Mouse (Mus musculus) spleen, adult 18-20 months (tissue): ENCODE data around the gene Ift122.

Experiments used
- DNase-seq, 2 experiments: peaks; one replicate each; pipeline ENCODE4 v3.0.0; 2022; ENCODE audit warnings: mixed read lengths in 2 of 2

The Ift122 gene

DNA sequence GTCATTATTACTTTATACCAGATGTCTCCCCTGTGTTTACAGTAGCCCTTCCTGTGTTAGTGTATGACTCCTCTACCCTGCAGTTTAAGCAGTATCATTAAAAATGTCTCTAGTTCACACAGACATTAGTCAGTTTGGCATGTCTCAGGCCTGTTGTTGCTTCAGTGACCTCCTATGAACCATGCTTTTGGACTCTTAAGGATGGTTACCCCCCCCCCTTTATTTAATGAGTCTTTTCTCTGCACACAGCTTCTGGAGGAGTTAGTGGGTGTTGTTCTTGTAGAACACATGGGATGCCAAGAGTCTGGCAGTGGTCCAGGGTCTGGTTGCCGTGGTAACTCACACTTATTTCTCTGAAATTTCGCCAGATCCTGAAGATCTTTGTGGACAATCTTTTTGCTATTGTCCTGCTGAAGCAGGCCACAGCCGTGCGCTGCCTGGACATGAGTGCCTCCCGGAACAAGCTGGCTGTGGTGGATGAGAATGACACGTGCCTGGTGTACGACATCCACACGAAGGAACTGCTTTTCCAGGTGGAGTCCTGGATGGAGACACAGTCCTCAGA is 38.3 kb downstream of the Ift122 start:
- DNase-seq = no peak

DNA sequence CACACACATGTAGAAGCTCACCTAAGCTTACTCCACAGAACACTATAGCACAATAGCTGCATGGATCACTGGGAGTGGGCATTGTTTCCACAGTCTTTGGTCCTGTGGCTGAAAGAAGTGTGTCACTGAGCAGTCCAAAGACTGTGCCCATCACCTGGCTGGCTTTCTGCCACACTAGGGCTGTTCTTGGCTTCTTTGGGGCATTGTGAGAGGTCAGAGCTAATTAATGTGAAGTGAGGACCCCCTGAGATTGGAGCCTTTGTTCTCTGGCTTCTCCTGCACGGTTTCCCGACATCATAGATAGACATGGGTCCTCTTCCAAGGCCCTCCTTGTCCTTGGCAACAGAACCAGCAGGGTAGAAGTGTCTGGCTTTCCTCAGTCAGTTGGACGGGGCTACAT is 39.1 kb downstream of the Ift122 start:
- DNase-seq = no peak

DNA sequence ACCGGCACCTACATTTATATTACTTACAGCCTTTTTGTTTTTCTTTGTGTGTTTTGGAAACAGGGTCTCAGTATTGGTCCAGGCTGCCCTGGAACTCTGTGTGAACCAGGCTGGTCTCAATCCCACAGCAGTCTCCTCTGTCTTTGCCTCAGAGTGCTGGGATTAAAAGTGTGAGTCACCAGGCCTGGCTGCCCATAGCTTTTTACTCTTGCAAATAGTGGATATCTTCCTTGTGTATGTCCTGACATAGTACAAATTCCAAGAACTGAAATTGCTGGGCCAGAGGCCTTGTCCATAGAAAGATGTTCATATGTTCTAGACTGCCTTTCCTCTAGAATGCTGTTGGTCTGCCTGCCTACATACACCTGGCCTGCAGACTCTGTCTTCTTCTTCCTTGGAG is 43.1 kb downstream of the Ift122 start:
- DNase-seq = no peak

DNA sequence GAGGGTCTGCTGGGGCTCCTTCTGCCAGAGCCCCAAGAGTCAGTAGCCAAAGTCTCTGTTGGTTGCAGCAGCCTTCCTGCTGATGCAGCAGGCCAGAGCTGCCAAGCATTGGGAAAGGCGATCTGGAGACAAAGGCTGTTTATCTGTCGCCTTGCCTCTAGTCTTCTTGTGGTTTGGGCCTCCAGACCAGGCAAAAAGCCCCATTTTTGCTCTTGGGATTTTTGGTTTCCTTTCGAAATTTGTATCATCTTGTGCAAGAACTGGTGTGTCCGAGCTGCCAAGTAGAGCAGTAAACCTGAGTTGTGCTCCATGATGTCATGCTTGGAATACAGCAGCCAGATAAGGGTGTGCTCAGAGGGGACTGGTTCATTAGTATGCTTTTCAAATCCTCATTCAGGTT is 43.8 kb downstream of the Ift122 start:
- no peak for DNase-seq

DNA sequence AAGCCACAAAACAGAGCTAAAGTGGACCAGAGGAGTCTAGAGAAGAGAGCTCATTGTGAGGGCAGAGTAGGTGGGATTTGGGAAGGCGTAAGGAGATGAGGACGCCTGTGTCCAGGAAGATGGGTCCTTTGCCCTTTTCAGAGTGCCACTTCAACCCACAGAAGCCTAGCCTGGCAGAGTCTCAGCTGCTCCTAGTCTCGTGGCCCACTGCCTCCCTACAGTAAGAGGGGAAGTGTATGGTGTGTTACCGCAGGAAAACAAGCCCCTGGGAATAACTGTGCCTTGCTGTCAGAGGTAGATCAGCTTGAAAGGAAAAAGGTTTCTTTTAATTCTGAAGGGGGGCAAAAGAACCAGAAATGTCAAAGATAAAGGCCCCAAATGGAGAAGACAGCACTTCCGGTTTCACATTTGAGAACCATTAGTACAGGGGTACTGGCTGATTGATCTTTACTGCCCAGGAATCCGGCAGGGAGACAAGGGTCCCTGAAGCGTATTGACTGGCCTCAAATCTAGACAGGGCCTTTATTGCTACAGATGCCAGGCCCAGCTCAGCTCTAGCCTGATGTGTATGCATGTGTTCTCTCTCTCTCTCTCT is 44.8 kb downstream of the Ift122 start:
- DNase-seq = no peak

DNA sequence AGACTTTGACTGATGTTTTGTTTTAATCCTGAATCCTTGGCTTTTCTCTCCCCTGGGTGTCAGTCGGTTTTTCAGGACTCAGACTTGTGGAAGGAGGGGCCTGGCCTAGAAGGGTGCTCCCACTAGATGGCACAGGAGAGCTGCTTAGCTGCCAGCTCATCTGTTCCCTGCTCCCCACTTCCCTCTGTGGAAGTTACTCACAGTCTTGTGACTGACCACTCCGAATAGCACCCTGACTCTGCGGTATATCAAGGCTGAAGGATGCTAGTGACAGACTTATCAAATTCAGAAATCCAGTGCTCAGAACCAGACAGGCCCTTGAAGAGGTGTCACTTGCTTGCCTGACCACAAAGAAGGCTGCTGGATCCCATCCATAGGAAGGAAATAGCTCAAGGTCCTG is 47.8 kb downstream of the Ift122 start:
- peak; percentile 33 to 63 for DNase-seq

DNA sequence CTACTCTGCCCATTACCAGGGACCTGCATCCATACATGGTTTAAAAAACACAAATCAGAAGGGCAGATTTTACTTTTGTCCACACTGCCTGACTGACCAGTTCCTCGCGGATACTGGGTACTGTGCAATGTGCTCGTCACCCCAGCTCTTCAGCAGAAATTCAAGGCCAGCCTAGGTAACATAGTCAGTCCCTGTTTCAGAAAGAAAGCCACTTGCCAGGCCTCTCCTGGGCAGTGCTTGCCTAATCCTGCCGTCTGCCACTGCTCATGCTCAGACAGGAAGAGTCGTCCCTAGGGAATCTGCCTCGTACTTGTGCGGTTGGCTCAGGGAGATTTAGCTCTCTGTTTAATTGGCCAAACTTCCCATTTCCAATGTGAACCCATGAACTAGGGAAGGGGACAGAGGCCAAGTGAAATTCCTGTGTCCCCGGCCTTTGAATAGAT is 48.2 kb downstream of the Ift122 start:
- DNase-seq = no peak

GRCm38 (mm10) chr6:115902545-115902944 is 49.3 kb downstream of the Ift122 start:
- DNase-seq = no peak

GRCm38 (mm10) chr6:115905568-115905967 is 52.3 kb downstream of the Ift122 start:
- no peak for DNase-seq

GRCm38 (mm10) chr6:115906455-115906854 is 53.2 kb downstream of the Ift122 start:
- DNase-seq = no peak

DNA sequence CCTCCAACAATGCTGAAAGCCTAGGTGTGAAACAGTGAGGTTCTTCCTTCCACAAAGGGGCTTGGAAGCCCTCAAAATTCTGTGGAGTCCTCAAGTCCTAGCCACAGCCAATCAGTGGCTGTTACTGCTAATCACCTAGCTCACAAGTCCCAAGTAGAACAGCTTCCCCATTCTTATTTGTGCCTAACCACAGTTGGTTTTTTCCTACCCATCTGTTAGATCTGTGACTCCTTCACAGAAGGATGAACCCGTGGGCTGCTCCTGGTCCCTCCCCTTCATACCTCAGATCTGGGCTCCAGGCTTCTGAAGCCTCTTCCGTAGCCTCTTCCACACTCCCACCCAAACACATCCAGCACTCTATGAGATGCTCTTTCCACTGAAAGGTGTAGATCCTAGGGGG is 53.6 kb downstream of the Ift122 start:
- DNase-seq = no peak

- DNase-seq = no peak
Measured at GRCm38 (mm10) chr6:115908421-115908982, 55.2 kb downstream of the Ift122 start.

- peak; percentile 27 to 36 for DNase-seq
Measured at GRCm38 (mm10) chr6:115909052-115909451, 55.8 kb downstream of the Ift122 start.

GRCm38 (mm10) chr6:115909940-115910339 is 56.7 kb downstream of the Ift122 start:
- DNase-seq = no peak

DNA sequence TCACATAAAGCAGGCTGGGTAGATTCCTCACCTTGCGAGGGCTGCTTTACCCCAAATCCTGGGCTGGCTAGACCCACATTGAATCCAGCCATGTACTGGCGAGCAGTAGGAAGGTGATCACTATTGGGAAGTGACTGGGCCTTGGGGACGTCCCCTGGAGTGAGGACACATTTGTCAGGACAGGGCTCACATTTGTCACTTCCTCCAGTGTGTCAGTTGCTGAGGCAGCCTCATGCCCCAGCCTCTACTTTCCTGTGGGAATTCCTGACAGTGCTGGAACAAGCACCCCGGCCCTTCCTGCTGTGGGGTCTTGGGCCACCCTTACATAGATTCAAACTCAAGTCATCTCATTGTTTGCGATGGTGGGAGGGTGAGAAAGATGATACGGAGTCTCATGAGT is 58.5 kb downstream of the Ift122 start:
- no peak for DNase-seq

DNA sequence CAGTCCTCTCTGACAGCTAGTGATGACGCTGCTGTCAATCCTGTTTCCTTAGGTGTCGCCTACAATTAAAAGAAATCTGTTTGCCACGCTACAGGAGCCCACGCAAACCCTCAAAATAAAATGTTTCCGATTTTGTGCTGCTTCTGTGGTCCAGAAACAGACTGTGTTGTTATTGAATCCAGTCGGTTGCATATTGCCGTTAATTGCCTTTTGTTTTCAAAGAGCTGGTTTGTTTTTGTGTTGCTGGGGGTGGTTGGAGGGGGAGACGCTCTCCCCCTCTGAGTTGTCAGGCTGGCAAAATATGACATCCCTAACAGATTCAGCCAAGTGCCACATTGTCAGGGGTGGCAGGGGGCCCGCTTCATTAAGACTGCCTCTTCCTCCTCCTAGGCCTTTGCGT is 60.2 kb downstream of the Ift122 start:
- DNase-seq = no peak

DNA sequence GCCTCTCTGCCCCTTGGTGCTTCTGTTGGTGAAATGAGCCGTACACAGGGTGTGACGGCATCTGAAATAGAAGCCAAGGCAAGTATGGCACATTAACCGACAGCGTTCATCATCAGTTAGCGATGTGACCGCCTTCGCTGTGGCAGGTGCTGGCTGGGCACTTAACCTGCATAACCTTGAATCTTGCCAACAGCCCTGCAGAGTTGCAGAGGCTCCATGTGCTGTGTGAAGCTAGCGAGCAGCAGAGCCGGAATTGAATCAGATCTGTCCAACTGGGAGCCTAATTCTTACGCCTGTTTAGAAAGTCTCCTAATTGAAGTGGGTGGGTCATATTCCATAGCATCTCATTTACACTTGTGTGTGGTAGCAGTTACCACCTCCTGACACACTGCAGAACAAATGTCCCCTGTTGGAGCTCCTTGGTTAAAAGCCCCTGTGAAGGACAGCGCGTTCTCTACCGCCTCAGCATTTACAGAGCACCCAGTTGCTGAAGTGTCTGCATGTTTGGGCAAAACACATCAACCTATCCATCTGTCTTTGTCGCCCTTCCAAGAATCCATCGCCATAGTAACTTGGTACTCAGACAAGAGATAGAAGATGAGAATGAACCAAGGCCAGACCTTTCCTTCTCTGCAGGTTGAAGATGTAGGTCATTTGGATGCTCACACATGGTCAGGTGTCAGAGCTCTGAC is 61.4 kb downstream of the Ift122 start:
- no peak for DNase-seq

DNA sequence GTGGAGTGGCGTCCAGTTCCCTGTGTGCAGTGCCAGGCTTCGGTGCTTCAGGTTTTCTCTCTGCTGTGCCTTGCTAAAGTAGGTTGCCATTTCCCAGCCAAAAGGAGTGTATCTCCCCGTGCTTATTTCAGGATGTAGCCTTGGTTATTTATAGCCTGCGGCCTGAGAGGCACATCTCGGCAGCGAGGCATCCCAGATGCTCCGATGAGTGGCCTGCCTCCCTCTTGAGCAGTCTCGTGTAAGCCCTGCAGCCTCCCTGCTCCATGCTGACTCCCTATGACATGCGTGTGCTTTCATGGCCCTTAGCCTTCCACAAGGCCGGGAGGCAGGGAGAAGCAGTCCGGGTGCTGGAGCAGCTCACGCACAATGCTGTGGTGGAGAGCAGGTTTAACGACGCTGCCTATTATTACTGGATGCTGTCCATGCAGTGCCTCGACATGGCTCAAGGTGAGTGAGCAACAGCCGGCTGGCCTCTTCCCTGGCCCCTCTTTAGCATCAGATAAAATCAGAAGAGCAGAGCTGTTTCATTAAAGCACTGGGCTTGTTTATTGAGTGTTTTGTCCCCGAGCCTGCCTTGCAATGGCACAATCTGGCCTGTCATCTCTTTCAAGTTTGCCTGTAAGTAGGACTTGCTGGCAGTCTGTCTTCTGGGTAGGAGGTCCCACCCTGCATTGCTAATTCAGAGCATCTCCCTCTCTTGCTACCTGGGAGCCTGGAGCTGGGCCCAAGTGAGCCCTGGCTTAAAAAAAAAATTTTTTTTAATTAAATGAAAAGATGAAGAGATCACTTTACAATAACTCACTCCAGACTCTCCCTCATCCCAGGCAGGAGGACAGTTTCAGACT is 62.6 kb downstream of the Ift122 start:
- DNase-seq = no peak

GRCm38 (mm10) chr6:115916611-115917010 is 63.3 kb downstream of the Ift122 start:
- DNase-seq = no peak

DNA sequence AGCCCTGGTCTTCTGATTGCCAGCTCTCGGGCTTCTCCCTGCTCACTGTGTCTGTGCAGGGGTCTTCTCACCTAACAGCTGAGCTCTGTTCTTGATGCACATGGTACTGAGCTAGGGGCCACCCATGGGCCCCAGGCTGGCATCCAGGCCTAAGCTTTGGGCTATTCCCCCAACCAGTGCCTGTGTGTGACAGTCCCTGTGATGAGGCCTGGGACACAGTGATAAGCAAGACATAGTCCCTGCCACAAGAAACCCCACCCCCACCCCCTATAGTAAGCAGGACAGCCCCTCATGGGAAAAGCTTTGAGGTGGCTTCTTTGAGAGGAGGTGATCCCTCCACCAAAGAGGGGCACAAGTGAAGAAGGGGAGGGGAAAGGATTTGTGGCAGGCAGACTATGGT is 65.3 kb downstream of the Ift122 start:
- no peak for DNase-seq

- DNase-seq = no peak
Measured at GRCm38 (mm10) chr6:115919876-115920275, 66.6 kb downstream of the Ift122 start.

- no peak for DNase-seq
Measured at GRCm38 (mm10) chr6:115924829-115925228, 71.6 kb downstream of the Ift122 start.

GRCm38 (mm10) chr6:115926416-115926815 is 73.1 kb downstream of the Ift122 start:
- no peak for DNase-seq
